Mouse (Mus musculus): ENCODE data around the gene Gm10972. TPM values are rescaled to one million over a fixed set of nuclear protein-coding genes. Genes with fewer than 3 reads are reported as not detected.
A peak's percentile ranks its signal among the peaks of the same experiment; 100 is the strongest.
"Not testable (repeated sequence)": the region's sequence is repeated elsewhere in the genome, so short reads cannot be mapped to it uniquely, and the experiment has no call there.

The Gm10972 gene
- total RNA-seq, 2 experiments from 2014 or later = not detected

DNA sequence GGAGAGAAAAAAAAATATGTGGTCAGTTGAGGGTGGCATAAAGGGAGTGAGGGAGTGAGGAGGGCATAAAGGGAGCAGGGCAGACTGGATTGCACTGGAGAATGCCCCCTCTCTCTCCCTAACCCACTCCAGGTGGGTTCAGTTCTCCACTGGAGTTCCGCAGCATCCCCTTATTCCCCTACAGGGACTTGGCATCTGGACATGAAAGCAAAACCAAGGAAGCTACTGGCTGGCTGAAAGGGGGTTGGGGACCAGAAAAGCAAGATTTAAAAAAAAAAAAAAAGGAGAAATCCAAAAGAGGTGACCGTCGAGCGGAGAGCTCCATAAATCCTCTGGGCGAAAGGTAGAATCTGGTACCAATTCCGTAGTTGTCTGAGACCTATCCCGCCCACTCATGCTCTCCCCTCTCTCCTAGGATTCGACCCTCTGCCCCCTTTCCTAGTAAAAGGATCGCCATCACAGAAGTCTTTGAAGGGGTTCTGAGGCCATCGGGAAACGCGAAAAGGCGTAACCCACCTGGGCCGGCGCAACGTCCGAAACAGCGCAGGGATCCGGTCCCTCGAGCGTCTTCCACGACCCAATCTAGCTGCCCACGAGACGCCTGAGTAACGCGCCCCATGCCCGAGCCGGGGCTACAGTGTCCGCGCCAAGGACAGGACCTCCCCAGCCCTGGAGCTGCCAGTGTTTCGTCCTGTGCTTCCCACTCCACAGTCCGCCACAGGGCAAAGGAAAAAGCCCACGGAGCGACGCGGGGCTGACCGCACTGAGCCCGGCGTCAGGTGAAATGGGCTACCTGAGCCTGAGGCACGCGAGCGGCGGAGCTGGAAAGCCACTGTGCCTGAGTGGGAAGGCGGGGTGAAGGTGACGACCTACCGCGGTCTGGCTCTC is 15.2 kb downstream of the Gm10972 start:
- intact Hi-C loops (cut with DNase I); DNase-seq: not testable (repeated sequence)

DNA sequence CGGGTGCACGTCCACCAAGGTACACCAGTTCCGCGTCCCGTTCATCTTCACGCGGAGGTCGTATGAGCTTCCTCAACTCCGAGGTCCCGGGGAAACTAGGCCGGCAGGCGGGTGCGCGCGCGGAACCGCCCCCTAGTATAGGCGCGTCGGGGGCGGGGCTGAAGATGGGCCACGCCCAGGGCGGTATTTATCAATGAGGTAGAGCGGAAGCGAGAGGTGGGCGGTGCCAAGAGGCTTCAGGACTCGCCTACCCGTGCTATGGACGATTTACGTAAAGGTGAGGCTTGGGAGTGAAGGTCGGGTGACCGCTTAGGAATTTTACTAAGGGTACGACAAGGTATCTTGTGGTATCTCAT is 15.8 kb downstream of the Gm10972 start, which contains the start of gene Tuft1:
TSS of gene Tuft1 (minus strand) at position 133 of the 356 bp plus-strand sequence.
- intact Hi-C loops (cut with DNase I) = not testable (repeated sequence)

GRCm38 (mm10) chr3:94659142-94659748 is 16.3 kb downstream of the Gm10972 start:
- DNase-seq; intact Hi-C loops (cut with DNase I): not testable (repeated sequence)

More for the DNA sequence above, 15.8 kb downstream of the Gm10972 start, which contains the start of gene Tuft1:
- DNase-seq = peak; percentile 69 to 71

DNA sequence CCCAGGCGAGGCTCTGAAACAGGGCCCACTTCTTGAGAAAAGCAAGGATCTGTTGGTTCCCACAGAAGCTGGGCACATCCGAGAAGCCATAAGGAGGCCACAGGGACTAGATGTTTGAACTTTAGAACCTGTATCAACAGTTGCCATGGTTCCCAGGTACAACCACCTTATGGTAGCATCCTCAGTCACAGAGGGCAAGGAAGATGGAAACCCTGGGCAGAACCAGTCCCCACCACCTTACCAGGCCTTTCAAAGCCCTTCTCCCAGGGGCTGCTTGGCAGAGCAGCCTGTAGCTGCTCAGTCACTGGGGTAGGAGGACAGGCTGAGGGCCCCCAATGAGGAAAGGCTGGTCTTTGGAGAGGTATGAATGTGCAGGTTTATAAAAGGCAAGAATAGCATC is 17.9 kb downstream of the Gm10972 start:
- intact Hi-C loops (cut with DNase I) = not testable (repeated sequence)

DNA sequence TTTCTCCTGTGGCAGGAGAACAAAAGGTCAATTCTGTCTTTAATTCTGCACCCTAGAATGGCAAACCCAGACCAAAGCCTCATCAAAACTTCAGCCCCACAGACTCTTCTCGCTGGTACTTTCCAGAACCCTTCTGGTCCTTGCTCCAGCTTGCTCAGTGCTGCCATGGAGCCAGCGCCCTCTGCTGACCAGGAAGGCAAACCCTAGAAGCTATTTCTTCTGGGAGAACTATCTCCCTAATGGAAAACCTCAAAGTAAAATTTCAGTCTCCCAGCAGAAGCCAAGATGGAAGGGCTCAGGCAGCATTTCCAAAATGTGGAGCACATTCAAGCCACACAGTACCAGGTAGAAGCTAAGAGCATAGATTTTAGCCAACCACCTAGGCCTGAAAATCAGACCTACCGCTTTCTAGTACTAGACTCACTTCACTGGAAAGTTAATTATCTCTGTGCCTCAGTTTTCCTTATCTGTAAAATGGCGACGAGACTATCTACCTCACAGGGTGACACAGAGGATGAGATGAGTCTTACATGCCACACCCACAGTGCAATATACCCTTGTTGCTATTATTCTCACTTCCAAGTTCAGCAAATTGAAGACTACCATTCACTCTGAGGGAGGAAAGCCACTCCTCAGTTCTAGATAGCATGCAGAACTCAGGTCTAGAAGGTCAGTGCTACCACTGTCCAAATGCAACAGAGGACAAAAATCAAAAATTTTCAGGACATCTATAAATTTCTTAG is 22.3 kb downstream of the Gm10972 start:
- DNase-seq; intact Hi-C loops (cut with DNase I): not testable (repeated sequence)

More for the DNA sequence above, 17.9 kb downstream of the Gm10972 start:
- not testable (repeated sequence) for DNase-seq

DNA sequence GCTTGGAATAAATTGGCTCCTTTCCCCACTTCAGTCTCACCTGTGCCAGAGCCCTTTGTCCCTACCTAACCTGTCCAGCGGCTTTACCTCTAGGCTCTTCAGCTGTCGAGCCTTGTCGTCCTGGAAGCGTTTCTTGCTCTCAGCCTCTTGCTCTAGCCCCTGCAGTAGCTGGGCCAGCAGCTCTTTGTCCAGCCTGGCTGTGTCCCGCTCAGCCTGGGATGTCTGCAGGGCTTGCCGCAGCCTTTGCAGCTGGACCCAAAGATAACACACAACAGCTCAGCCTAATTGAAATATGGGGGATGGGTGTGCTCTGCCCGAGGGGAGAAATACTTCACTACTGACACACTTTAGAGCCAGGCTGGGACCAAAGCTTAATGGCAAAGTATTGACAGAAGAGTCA is 23.0 kb downstream of the Gm10972 start:
- intact Hi-C loops (cut with DNase I) = not testable (repeated sequence)
- DNase-seq = peak in 1 of 2 experiments; percentile 14

DNA sequence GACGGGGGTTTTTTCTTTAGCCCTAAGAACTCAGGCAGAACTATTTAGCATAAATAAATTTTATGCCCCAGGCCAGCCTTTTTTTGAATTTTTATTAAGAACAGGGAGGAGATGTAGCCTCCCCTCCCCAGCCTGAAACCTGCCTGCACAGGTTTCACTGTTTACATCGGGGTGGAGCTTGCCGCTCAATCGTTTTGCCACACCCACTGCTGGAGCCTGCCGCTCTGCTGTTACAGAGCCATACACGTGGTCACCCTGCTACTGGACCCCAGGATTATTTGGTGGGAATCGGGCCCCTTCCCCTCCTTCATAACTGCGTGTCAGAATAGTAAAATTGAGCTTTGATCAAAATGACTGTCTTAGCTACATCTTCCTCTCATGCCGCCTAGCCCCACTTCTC is 32.2 kb downstream of the Gm10972 start:
- intact Hi-C loops (cut with DNase I); DNase-seq: not testable (repeated sequence)

DNA sequence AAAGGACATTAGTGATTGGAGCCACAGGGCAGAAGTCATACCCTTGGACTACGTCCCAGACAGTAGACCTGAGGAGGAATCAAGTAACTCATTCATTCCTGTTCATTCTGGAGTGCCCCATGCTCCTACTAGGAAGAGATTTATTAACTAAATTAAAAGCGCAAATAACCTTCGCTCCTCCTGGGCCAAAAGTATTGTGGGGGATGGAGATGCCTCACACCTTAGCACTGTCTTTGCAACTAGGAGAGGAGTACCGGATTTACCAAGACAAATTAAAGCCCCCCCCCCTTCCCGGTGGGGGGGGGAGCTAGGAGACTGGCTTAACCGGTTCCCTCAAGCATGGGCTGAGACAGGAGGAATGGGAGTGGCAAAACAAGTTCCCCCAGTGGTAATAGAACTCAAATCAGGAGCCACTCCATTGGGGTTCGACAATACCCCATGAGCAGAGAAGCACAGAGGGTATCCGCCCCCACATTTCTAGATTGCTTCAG is 36.5 kb downstream of the Gm10972 start:
- DNase-seq = no peak

GRCm38 (mm10) chr3:94680032-94680431 is 37.1 kb downstream of the Gm10972 start:
- intact Hi-C loops (cut with DNase I); DNase-seq: not testable (repeated sequence)

More for the DNA sequence above, 36.5 kb downstream of the Gm10972 start:
- intact Hi-C loops (cut with DNase I) = no loop called here

DNA sequence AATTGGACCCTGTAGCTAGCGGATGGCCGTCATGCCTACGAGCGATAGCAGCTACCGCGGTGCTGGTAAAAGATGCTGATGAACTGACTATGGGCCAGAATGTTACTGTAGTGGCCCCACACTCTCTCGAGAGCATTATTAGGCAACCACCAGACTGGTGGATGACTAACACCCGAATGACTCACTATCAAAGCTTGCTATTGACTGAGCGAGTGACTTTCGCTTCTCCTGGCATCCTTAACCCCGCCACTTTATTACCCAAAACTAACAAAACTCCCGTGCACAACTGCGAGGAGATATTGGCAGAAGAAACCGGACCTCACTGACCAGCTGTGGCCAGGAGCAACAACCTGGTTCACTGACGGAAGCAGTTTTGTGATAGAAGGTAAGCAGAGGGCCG is 37.9 kb downstream of the Gm10972 start:
- intact Hi-C loops (cut with DNase I) = no loop called here
- no peak for DNase-seq

DNA sequence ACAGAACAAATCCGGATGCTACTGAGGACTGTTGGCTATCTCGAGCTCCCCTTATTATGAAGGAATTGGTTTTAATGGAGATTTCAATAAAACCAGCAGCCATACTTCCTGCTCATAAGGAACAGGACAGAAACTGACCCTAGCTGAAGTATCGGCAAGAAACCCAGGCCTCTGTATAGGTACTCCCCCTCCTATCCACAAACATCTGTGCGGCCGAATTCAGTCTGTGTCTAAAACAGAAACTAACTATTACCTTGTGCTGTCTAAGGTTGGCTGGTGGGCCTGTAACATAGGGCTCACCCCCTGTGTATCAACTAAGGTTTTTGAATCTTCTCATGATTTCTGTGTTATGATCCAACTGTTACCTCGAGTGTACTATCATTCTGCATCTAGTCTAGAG is 40.7 kb downstream of the Gm10972 start:
- DNase-seq = no peak
- intact Hi-C loops (cut with DNase I) = no loop called here

- intact Hi-C loops (cut with DNase I); DNase-seq: not testable (repeated sequence)
These were observed 43.3 kb downstream of the Gm10972 start for GRCm38 (mm10) chr3:94685989-94686772.

DNA sequence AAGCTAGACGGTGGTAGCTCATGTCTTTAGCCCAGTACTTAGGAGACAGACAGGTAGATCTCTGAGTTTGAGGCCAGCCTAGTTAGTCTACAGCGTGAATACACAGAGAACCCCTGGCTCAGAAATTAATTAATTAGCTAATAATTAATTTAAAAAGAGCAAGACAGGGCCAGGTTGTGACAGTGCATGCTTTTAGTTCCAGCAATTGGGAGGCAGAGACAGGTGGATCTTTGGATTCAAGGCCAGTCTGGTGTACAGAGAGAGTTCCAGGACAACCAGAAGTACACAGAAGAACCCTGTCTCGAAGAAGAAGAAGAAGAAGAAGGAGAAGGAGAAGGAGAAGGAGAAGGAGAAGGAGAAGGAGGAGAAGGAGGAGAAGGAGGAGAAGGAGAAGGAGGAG is 45.8 kb downstream of the Gm10972 start:
- intact Hi-C loops (cut with DNase I); DNase-seq: not testable (repeated sequence)

DNA sequence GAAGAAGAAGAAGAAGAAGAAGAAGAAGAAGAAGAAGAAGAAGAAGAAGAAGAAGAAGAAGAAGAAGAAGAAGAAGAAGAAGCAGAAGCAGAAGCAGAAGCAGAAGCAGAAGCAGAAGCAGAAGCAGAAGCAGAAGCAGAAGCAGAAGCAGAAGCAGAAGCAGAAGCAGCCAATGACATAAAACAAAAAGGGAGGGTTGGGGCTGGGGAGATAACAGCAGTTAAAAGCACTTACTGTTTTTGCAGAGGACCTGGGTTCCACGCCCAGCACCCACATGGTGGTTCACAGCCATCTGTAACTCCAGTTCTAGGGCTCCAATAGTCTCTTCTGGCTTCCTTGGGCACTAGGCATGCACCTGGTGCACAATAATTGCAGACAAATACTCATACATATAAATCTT is 46.3 kb downstream of the Gm10972 start:
- DNase-seq; intact Hi-C loops (cut with DNase I): not testable (repeated sequence)

DNA sequence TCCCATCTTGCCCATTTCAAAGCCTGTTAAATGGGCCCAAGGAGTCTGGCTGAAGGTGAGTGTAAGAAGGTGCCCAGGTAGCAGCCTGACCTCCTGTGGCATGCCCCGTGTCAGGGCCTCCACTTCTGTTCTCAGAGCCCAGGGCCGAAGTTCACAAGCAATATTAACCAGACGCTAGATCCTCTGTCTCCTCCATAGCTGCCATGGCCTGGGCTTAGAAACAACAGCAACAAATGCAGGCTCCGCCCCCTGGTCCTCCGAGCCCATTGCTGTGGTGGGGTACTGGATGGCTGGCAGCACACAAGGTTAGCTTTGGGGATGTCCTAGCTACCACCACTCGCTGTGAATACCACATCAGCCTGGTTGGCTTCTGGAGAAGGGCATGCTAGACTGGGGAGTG is 47.2 kb downstream of the Gm10972 start:
- DNase-seq; intact Hi-C loops (cut with DNase I): not testable (repeated sequence)

DNA sequence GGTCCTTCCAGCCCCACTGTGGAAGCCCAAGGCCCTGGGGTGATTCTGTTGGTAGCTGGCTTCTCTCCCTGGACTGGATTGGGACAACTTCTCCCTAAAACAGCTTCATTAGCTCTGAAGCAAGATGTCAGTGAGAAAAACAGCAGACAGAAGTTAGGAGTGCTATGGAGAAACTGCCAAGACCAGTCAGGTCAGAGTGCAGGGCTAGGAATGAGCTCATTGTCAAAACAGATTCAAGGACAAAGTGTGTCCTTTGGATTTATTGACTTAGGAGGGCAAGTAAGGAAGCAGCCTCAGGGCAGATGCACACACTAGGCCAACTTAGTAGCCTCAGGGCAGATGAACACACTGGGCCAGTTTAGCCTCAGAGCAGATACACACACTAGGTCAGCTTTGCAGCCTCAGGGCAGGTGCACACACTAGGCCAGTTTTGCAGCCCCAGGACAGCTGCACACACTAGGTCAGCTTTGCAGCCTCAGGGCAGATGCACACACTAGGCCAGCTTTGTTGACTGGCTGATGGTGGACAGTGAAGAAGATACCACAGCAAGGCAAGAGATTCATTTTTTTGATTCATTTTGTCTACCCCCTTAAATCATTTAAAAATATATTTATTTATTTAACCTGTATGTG is 47.8 kb downstream of the Gm10972 start:
- intact Hi-C loops (cut with DNase I) = no loop called here

GRCm38 (mm10) chr3:94691694-94692093 is 48.8 kb downstream of the Gm10972 start:
- intact Hi-C loops (cut with DNase I); DNase-seq: not testable (repeated sequence)

More for the DNA sequence above, 47.8 kb downstream of the Gm10972 start:
- no peak for DNase-seq
